Mouse (Mus musculus): Measurements from ENCODE around the gene Cysrt1.

Cysrt1 gene

GRCm38 (mm10) chr2:25210686-25211085 lies 31.6 kb downstream of the Cysrt1 start:
- DNase-seq (ENCODE audit: low read depth, low spot score): no peak

GRCm38 (mm10) chr2:25207593-25207992 lies 34.7 kb downstream of the Cysrt1 start:
- DNase-seq (ENCODE audit: low read depth, low spot score): no peak

- DNase-seq (ENCODE audit: low read depth, low spot score): no peak
These were observed 38.5 kb downstream of the Cysrt1 start for GRCm38 (mm10) chr2:25203631-25204214.

GRCm38 (mm10) chr2:25200631-25201030 lies 41.6 kb downstream of the Cysrt1 start:
- no peak for DNase-seq (ENCODE audit: low read depth, low spot score)

- no peak for DNase-seq (ENCODE audit: low read depth, low spot score)
These were observed 44.3 kb downstream of the Cysrt1 start for GRCm38 (mm10) chr2:25197946-25198345.

GRCm38 (mm10) chr2:25197191-25197590 lies 45.1 kb downstream of the Cysrt1 start:
- DNase-seq (ENCODE audit: low read depth, low spot score): no peak

- no peak for DNase-seq (ENCODE audit: low read depth, low spot score)
These were observed 45.9 kb downstream of the Cysrt1 start, which contains the start of gene Tor4a for GRCm38 (mm10) chr2:25196172-25196954. Gene Tor4a (minus strand): TSS chr2:25196886.

GRCm38 (mm10) chr2:25195211-25196156 lies 46.8 kb downstream of the Cysrt1 start:
- DNase-seq (ENCODE audit: low read depth, low spot score): no peak

- DNase-seq (ENCODE audit: low read depth, low spot score): no peak
These were observed 47.6 kb downstream of the Cysrt1 start for GRCm38 (mm10) chr2:25194486-25195171.

- DNase-seq (ENCODE audit: low read depth, low spot score): no peak
These were observed 48.2 kb downstream of the Cysrt1 start for GRCm38 (mm10) chr2:25194006-25194405.

GRCm38 (mm10) chr2:25193330-25193770 lies 48.9 kb downstream of the Cysrt1 start:
- DNase-seq (ENCODE audit: low read depth, low spot score): peak; percentile 63

All from c-Kit-negative CD71-positive TER-119-positive erythroid progenitor cells, embryonic 14.5 days (primary cell).